Mouse (Mus musculus): Measurements from ENCODE around the gene Gm21852. TPM values are rescaled to one million over a fixed set of nuclear protein-coding genes. Genes with fewer than 3 reads are reported as not detected.

Gm21852 gene
- not detected in 2 replicates for polyA plus RNA-seq (2012; ENCODE audit: low replicate concordance)

DNA sequence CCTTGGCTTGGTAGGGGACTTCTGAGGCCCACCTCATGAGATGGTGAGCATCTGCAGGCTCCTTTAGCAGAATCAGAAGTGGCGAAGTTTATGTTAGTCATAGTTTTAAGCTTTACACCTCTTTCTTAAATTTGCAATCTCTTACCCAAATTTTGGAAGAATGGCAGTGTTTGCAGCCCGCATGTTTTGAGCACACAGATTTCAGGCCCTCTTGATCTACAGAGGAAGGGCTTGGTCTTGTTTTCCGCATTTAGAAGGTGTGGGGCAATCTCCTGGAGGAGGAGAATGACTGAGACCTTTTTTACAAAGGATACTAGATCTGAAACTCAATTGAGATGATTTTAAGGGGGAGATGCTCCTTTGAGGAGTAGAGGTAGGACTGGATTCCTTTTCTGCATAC is at the start of gene Gm21852:
TSS of gene Gm21852 (minus strand) at position 101 of the 400 bp plus-strand sequence.

Other genes with a start within 250 kb of the Gm21852 start
- not detected in 2 replicates for gene Gm21797, start 123.8 kb upstream of the Gm21852 start, polyA plus RNA-seq (2012; ENCODE audit: low replicate concordance)
- gene Gm20795, start 152.9 kb upstream of the Gm21852 start, polyA plus RNA-seq (2012; ENCODE audit: low replicate concordance) = not detected in 2 replicates